Mouse (Mus musculus) CH12.LX (cell line): Measurements from ENCODE around the gene Abcc2. TPM values are rescaled to one million over a fixed set of nuclear protein-coding genes. Genes with fewer than 3 reads are reported as not detected.

Source experiments
- DNase-seq: peaks from one replicate; pipeline ENCODE4 v3.0.0-alpha.2; 2013; ENCODE audit errors: extremely low read depth
- H3K27ac ChIP-seq: 2 replicates; pipeline ENCODE4 v1.5.1; 2012; ENCODE audit warnings: low read depth, mild to moderate bottlenecking, control low read depth, moderate library complexity; ENCODE audit not compliant: insufficient read depth
- H3K27me3 ChIP-seq: replicated peaks from 2 replicates; pipeline ENCODE3; 2012; ENCODE audit warnings: inconsistent platforms
- H3K36me3 ChIP-seq, 2 experiments: replicated peaks in 1 of 2; 2 replicates each; pipeline versions ENCODE3 to v1.6.1; 2012; ENCODE audit warnings: inconsistent platforms in 1 of 2, low read length in 1 of 2, mild to moderate bottlenecking in 1 of 2, mixed read lengths in 1 of 2, moderate library complexity in 1 of 2; ENCODE audit not compliant: control insufficient read depth in 1 of 2, insufficient read depth in 1 of 2
- H3K4me1 ChIP-seq, 2 experiments: 2 replicates each; pipeline ENCODE4 v1.6.1; 2012; ENCODE audit warnings: inconsistent platforms in 1 of 2, moderate library complexity in 1 of 2; ENCODE audit not compliant: insufficient read depth in 2 of 2, control insufficient read depth in 1 of 2
- H3K4me2 ChIP-seq: 2 replicates; pipeline ENCODE4 v1.6.1; 2012; ENCODE audit warnings: low read depth, mild to moderate bottlenecking, control low read depth; ENCODE audit not compliant: poor library complexity, insufficient read depth, severe bottlenecking
- H3K4me3 ChIP-seq, 3 experiments: fragments of 150-350 bp in 1 of 3; sonication (generic) in 1 of 3; replicated peaks in 1 of 3; 2 replicates each; pipeline versions ENCODE3 to v1.5.1; 2011 to 2012; ENCODE audit warnings: low read depth in 2 of 3, low read length in 2 of 3, mild to moderate bottlenecking in 2 of 3, moderate library complexity in 2 of 3, control low read depth in 1 of 3, improper control_type of control experiment in 1 of 3, inconsistent platforms in 1 of 3, mixed read lengths in 1 of 3; ENCODE audit not compliant: poor library complexity in 1 of 3
- H3K79me2 ChIP-seq: replicated peaks from 2 replicates; pipeline ENCODE4 v1.6.1; 2012; ENCODE audit warnings: mild to moderate bottlenecking, moderate library complexity; ENCODE audit not compliant: control insufficient read depth, poor library complexity, insufficient read depth, severe bottlenecking; ENCODE audit errors: extremely low read depth
- H3K9ac ChIP-seq: 2 replicates; pipeline ENCODE4 v1.6.1; 2012; ENCODE audit warnings: low read depth, mild to moderate bottlenecking, control low read depth, moderate library complexity; ENCODE audit not compliant: insufficient read depth
- H3K9me3 ChIP-seq: replicated peaks from 2 replicates; pipeline ENCODE3; 2012; ENCODE audit warnings: low read length, inconsistent platforms, mixed read lengths
- CHD1 ChIP-seq: IDR thresholded peaks from 2 replicates; pipeline ENCODE4 v1.6.1; 2012; ENCODE audit warnings: low read depth, low read length, improper control_type of control experiment, inconsistent platforms
- CHD2 ChIP-seq: IDR thresholded peaks from 2 replicates; pipeline ENCODE4 v1.6.1; 2011; ENCODE audit warnings: low read length, improper control_type of control experiment
- ELF1 ChIP-seq: IDR thresholded peaks from 2 replicates; pipeline ENCODE4 v1.6.1; 2014; ENCODE audit warnings: low read depth, mild to moderate bottlenecking, inconsistent platforms, low read length, improper control_type of control experiment
- EP300 ChIP-seq: IDR thresholded peaks from 2 replicates; pipeline ENCODE4 v1.6.1; 2011; ENCODE audit warnings: low read length, improper control_type of control experiment
- GABPA ChIP-seq: IDR thresholded peaks from 2 replicates; pipeline ENCODE4 v1.6.1; 2012; ENCODE audit warnings: low read depth, low read length, improper control_type of control experiment, inconsistent platforms; ENCODE audit not compliant: insufficient replicate concordance
- HCFC1 ChIP-seq: IDR thresholded peaks from 2 replicates; pipeline ENCODE4 v1.6.1; 2012; ENCODE audit warnings: low read depth, mild to moderate bottlenecking, inconsistent platforms, low read length, improper control_type of control experiment
- MAFK ChIP-seq: IDR thresholded peaks from 2 replicates; pipeline ENCODE4 v1.6.1; 2011; ENCODE audit warnings: low read length, improper control_type of control experiment; ENCODE audit not compliant: insufficient replicate concordance
- MAX ChIP-seq: IDR thresholded peaks from 2 replicates; pipeline ENCODE4 v1.6.1; 2011; ENCODE audit warnings: low read length, improper control_type of control experiment
- MEF2A ChIP-seq: IDR thresholded peaks from 2 replicates; pipeline ENCODE4 v1.6.1; 2014; ENCODE audit warnings: low read depth, mild to moderate bottlenecking, inconsistent platforms, low read length, improper control_type of control experiment, borderline replicate concordance
- MXI1 ChIP-seq: IDR thresholded peaks from 2 replicates; pipeline ENCODE4 v1.6.1; 2011; ENCODE audit warnings: mild to moderate bottlenecking, low read depth, low read length, improper control_type of control experiment
- MYC ChIP-seq: IDR thresholded peaks from 2 replicates; pipeline ENCODE4 v1.6.1; 2011; ENCODE audit warnings: low read depth, mild to moderate bottlenecking, improper control_type of control experiment, low read length
- NELFE ChIP-seq: IDR thresholded peaks from 2 replicates; pipeline ENCODE4 v1.6.1; 2011; ENCODE audit warnings: low read depth, low read length, improper control_type of control experiment
- NRF1 ChIP-seq: IDR thresholded peaks from 2 replicates; pipeline ENCODE4 v1.6.1; 2014; ENCODE audit warnings: low read depth, mild to moderate bottlenecking, inconsistent platforms, low read length, improper control_type of control experiment, moderate library complexity
- PAX5 ChIP-seq: IDR thresholded peaks from 2 replicates; pipeline ENCODE4 v1.6.1; 2012; ENCODE audit warnings: low read length, inconsistent platforms, mixed read lengths
- POLR2A ChIP-seq: IDR thresholded peaks from 2 replicates; pipeline ENCODE4 v1.6.1; 2011; ENCODE audit warnings: low read depth, mild to moderate bottlenecking, improper control_type of control experiment, low read length
- RAD21 ChIP-seq: IDR thresholded peaks from 2 replicates; pipeline ENCODE4 v1.6.1; 2011; ENCODE audit warnings: low read depth, mild to moderate bottlenecking, low read length, improper control_type of control experiment, moderate library complexity
- RCOR1 ChIP-seq: conservative IDR thresholded peaks from 2 replicates; pipeline ENCODE4 v1.6.1; 2012; ENCODE audit warnings: low read depth, mild to moderate bottlenecking, inconsistent platforms, low read length, improper control_type of control experiment
- SIN3A ChIP-seq: IDR thresholded peaks from 2 replicates; pipeline ENCODE4 v1.6.1; 2012; ENCODE audit warnings: low read length, improper control_type of control experiment, inconsistent platforms
- SMC3 ChIP-seq: IDR thresholded peaks from 2 replicates; pipeline ENCODE4 v1.6.1; 2011; ENCODE audit warnings: low read depth, low read length, improper control_type of control experiment
- TBP ChIP-seq: conservative IDR thresholded peaks from 2 replicates; pipeline ENCODE4 v1.6.1; 2011; ENCODE audit warnings: low read depth, low read length, improper control_type of control experiment
- TCF12 ChIP-seq: IDR thresholded peaks from 2 replicates; pipeline ENCODE4 v1.6.1; 2014; ENCODE audit warnings: low read depth, mild to moderate bottlenecking, inconsistent platforms, low read length, improper control_type of control experiment
- ZC3H11A ChIP-seq: IDR thresholded peaks from 2 replicates; pipeline ENCODE4 v1.6.1; 2012; ENCODE audit warnings: low read depth, mild to moderate bottlenecking, inconsistent platforms, low read length, improper control_type of control experiment
- ZKSCAN1 ChIP-seq: IDR thresholded peaks from 2 replicates; pipeline ENCODE4 v1.6.1; 2012; ENCODE audit warnings: low read depth, inconsistent platforms, low read length, improper control_type of control experiment, borderline replicate concordance
- dilution Hi-C: fragments of 300-500 bp; cut with MboI; formaldehyde crosslinking; loops from 2 replicates; pipeline ENCODE4 v1.14.3; 2020; ENCODE audit warnings: low sequenced_read_pairs; ENCODE audit not compliant: extremely low pct_unique_long_range_greater_than_20kb, extremely low pct_ligation_motif_present
- in situ Hi-C: fragments of 300-500 bp; cut with MboI; formaldehyde crosslinking; loops from 3 replicates; pipeline ENCODE4 v1.14.3; 2019; ENCODE audit warnings: low sequenced_read_pairs, low pct_ligation_motif_present, low pct_unique_long_range_greater_than_20kb, mixed read lengths
- polyA plus RNA-seq: library from polyadenylated mRNA; unstranded; fragments of >175 nt; gene quantifications from 2 replicates; pipeline ENCODE4 v1.2.1, GENCODE M21; 2012; ENCODE audit warnings: low read depth; ENCODE audit not compliant: insufficient read length
- total RNA-seq, 2 experiments: library from RNA; depleted of rRNA; stranded (reverse); fragments of 300-350 nt in 1 of 2; fragments of >200 nt in 1 of 2; gene quantifications; 2 replicates each; pipeline ENCODE4 v1.2.3; 2012 to 2014

Gene Abcc2
- total and polyA plus RNA-seq, 3 experiments = 0.08 to 0.39 (median 0.09) TPM

- dilution Hi-C loops (no loop called here), in situ Hi-C loops (no loop called here)
- Histone ChIP-seq H3K9ac (no peak overlapping the region), H3K9me3 (peaks cover 3% of the 10 kb centered on the region), H3K79me2 (no peaks in the 10 kb centered on the region), H3K4me3 (no peak overlapping the region), H3K27ac (no peak overlapping the region), H3K4me1 (peaks cover 0 to 34% of the 10 kb centered on the region in 2 experiments; a peak in 2 of 4 replicates), H3K36me3 (peaks cover 0 to 14% of the 10 kb centered on the region in 2 experiments), H3K4me2 (no peak overlapping the region), H3K27me3 (no peaks in the 10 kb centered on the region)
- DNase-seq = no peak
- TF ChIP-seq HCFC1 = no peak
- no peak for TF ChIP-seq CHD2
- TF ChIP-seq CHD1 = no peak
- no peak for TF ChIP-seq SMC3
- no peak for TF ChIP-seq NRF1
- TF ChIP-seq RAD21 = no peak
- TF ChIP-seq ZKSCAN1 = no peak
- TF ChIP-seq ELF1 = no peak
- TF ChIP-seq MYC = no peak
- TF ChIP-seq SIN3A = no peak
- TF ChIP-seq MXI1 = no peak
- TF ChIP-seq POLR2A = no peak
Observed at GRCm38 (mm10) chr19:43878111-43879092, 96.4 kb downstream of the Abcc2 start.

- Histone ChIP-seq H3K9me3 (peaks cover 3% of the 10 kb centered on the region), H3K9ac (no peak overlapping the region), H3K4me3 (no peak overlapping the region), H3K4me2 (no peak overlapping the region), H3K27ac (no peak overlapping the region), H3K79me2 (no peaks in the 10 kb centered on the region), H3K36me3 (peaks cover 0 to 6% of the 10 kb centered on the region in 2 experiments), H3K27me3 (no peaks in the 10 kb centered on the region), H3K4me1 (peaks cover 0 to 34% of the 10 kb centered on the region in 2 experiments; a peak in 2 of 4 replicates)
- dilution Hi-C loops (no loop called here), in situ Hi-C loops (no loop called here)
- no peak for DNase-seq
- TF ChIP-seq ZC3H11A = no peak
- TF ChIP-seq GABPA = no peak
- no peak for TF ChIP-seq MAX
- no peak for TF ChIP-seq TBP
- no peak for TF ChIP-seq EP300
- TF ChIP-seq NELFE = no peak
- TF ChIP-seq RAD21 = no peak
- TF ChIP-seq PAX5 = no peak
- no peak for TF ChIP-seq CHD1
- TF ChIP-seq RCOR1 = no peak
- no peak for TF ChIP-seq MEF2A
- TF ChIP-seq MAFK = no peak
- TF ChIP-seq MYC = no peak
- no peak for TF ChIP-seq SIN3A
- no peak for TF ChIP-seq NRF1
- no peak for TF ChIP-seq TCF12
Observed at GRCm38 (mm10) chr19:43879401-43880212, 97.6 kb downstream of the Abcc2 start.
